In genomic region chr7:139139921-139140461, GRCm38 (mm10) we compare ENCODE assay signal across 9 mouse cellular contexts. TPM values are rescaled to one million over a fixed set of nuclear protein-coding genes. Genes with fewer than 3 reads are reported as not detected.
A peak's percentile ranks its signal among the peaks of the same experiment; 100 is the strongest.
DNase-seq lines count a peak whose midpoint lies in the region; ATAC-seq and TF ChIP-seq lines count a peak whose summit lies in the region.
"Had no signal": no experiment of that assay in that cellular context is flagged by ENCODE, and none has a peak within 500 bp of the region (broad histone marks: within the 10 kb centered on the region; RNA-seq: fewer than 3 reads in every experiment).

No protein-coding gene starts in this region.

- no peak overlapping the region for H3K4me3 ChIP-seq in kidney, postnatal 0 days (replicated peaks; ENCODE audit: low read depth, low read length)
- no peak overlapping the region for H3K4me3 ChIP-seq in embryonic facial prominence, embryonic 13.5 days
- H3K4me3 ChIP-seq in limb, embryonic 10.5 days = no peak overlapping the region
- H3K4me3 ChIP-seq in olfactory bulb, adult 2 months (ENCODE audit: insufficient read depth, low read depth, low read length) = no peak overlapping the region

- no peak for DNase-seq in kidney, postnatal 0 days (ENCODE audit: low spot score)
- no peak for DNase-seq in kidney, postnatal 4 days
- DNase-seq in limb, embryonic 10.5 days (ENCODE audit: low spot score) = peak; percentile 47
- DNase-seq in ovary, postnatal 14 days (ENCODE audit: low spot score) = no peak
- no peak for DNase-seq in ovary, adult 18-20 months (ENCODE audit: low spot score)
- no peak for DNase-seq in cerebellum, postnatal 4 days (ENCODE audit: low spot score in 2 of 2)
- DNase-seq: kidney, adult 11 months had no signal

- ATAC-seq in kidney, postnatal 0 days (replicated peaks; ENCODE audit: low FRiP score, low read depth) = no peak
- ATAC-seq in embryonic facial prominence, embryonic 13.5 days (ENCODE audit: insufficient number of reproducible peaks, insufficient read depth, low FRiP score, low TSS enrichment, low read depth) = no peak

- H3K9ac ChIP-seq in kidney, postnatal 0 days (ENCODE audit: low read depth, low read length) = no peak overlapping the region
- 0 out of 2 replicates have a peak overlapping the region, but pooled peaks have one; percentile 21 for H3K9ac ChIP-seq in embryonic facial prominence, embryonic 13.5 days

- no peak overlapping the region for H3K4me2 ChIP-seq in kidney, postnatal 0 days (ENCODE audit: low read length)
- peak overlapping the region; percentile 2; the same call in 1 of the 2 replicates for H3K4me2 ChIP-seq in embryonic facial prominence, embryonic 13.5 days

- H3K27ac ChIP-seq in kidney, postnatal 0 days = no peak overlapping the region
- H3K27ac ChIP-seq in embryonic facial prominence, embryonic 13.5 days = peak overlapping the region; percentile 5; the same call in 1 of the 2 replicates
- H3K27ac ChIP-seq in limb, embryonic 10.5 days = peak overlapping the region; percentile 69
- peak overlapping the region; percentile 84 for H3K27ac ChIP-seq in olfactory bulb, adult 2 months (ENCODE audit: insufficient read depth, low read depth, low read length)

- H3K4me1 ChIP-seq in kidney, postnatal 0 days (replicated peaks; ENCODE audit: insufficient read depth, low read length) = no peaks in the 10 kb centered on the region
- peaks cover 13% of the 10 kb centered on the region for H3K4me1 ChIP-seq in embryonic facial prominence, embryonic 13.5 days
- peaks cover 37% of the 10 kb centered on the region for H3K4me1 ChIP-seq in limb, embryonic 10.5 days
- peaks cover 80% of the 10 kb centered on the region for H3K4me1 ChIP-seq in olfactory bulb, adult 2 months (ENCODE audit: control insufficient read depth, insufficient read depth, low read length)

- H3K36me3 ChIP-seq in kidney, postnatal 0 days (ENCODE audit: insufficient read depth, low read length) = no peaks in the 10 kb centered on the region
- no peaks in the 10 kb centered on the region for H3K36me3 ChIP-seq in embryonic facial prominence, embryonic 13.5 days
- no peaks in the 10 kb centered on the region for H3K36me3 ChIP-seq in limb, embryonic 10.5 days

- peak; percentile 26; the same call in 1 of the 2 replicates for TF ChIP-seq CTCF in kidney, postnatal 0 days (IDR thresholded peaks at IDR 0.05; ENCODE audit: low read depth)
- TF ChIP-seq CTCF in olfactory bulb, adult 2 months (IDR thresholded peaks at IDR 0.05; ENCODE audit: insufficient read depth, low read depth, low read length) = no peak

- 26% methylated on average over 11 of the region's 11 CpGs for WGBS in kidney, postnatal 0 days
- 5% methylated on average over 11 of the region's 11 CpGs for WGBS in embryonic facial prominence, embryonic 13.5 days
- 13% methylated on average over 11 of the region's 11 CpGs for WGBS in limb, embryonic 10.5 days
- WGBS in olfactory bulb, adult 2 months = 11% methylated on average over 11 of the region's 11 CpGs

- no peaks in the 10 kb centered on the region for H3K9me3 ChIP-seq in kidney, postnatal 0 days (replicated peaks; ENCODE audit: low read length)
- H3K9me3 ChIP-seq in embryonic facial prominence, embryonic 13.5 days = no peaks in the 10 kb centered on the region
- no peaks in the 10 kb centered on the region for H3K9me3 ChIP-seq in limb, embryonic 10.5 days (replicated peaks)

- no peak for TF ChIP-seq POLR2A in olfactory bulb, adult 2 months (IDR thresholded peaks at IDR 0.05; ENCODE audit: insufficient read depth, low read depth, low read length)

- no peaks in the 10 kb centered on the region for H3K27me3 ChIP-seq in kidney, postnatal 0 days (ENCODE audit: insufficient read depth, low read length)
- H3K27me3 ChIP-seq in embryonic facial prominence, embryonic 13.5 days = no peaks in the 10 kb centered on the region
- no peaks in the 10 kb centered on the region for H3K27me3 ChIP-seq in limb, embryonic 10.5 days (ENCODE audit: low read depth, poor library complexity, severe bottlenecking)

RNA-seq across cellular contexts. Expression of gene Dpysl4, which starts 54.2 kb away (rescaled TPM):
- 7.5 and 9.6 TPM in 2 replicates for polyA plus RNA-seq in kidney, postnatal 0 days (2015; fragmentation: Nextera tagmentation; extraction: Ambion mirVana)
- 24.1 and 27.9 TPM in 2 replicates for polyA plus RNA-seq in embryonic facial prominence, embryonic 13.5 days (2015; fragmentation: Nextera tagmentation; extraction: Ambion mirVana)
- 19.6 and 32.8 TPM in 2 replicates for polyA plus RNA-seq in limb, embryonic 10.5 days (2016; fragmentation: Nextera tagmentation; extraction: Ambion mirVana)
- polyA plus RNA-seq in olfactory bulb, adult 2 months (2012; ENCODE audit: insufficient read depth, insufficient read length, low replicate concordance, missing spikeins) = not detected in 2 replicates
